Mouse (Mus musculus) olfactory bulb, adult 2 months (tissue): ENCODE data around the gene Cep57.

Experiments used
- CTCF ChIP-seq: fragments of 200-500 bp; IDR thresholded peaks from 2 replicates; pipeline ENCODE4 v1.5.1; 2012; ENCODE audit warnings: low read depth, mild to moderate bottlenecking, low read length, moderate library complexity; ENCODE audit not compliant: insufficient read depth
- POLR2A ChIP-seq: fragments of 200-500 bp; IDR thresholded peaks from 2 replicates; pipeline ENCODE4 v1.6.1; 2012; ENCODE audit warnings: mild to moderate bottlenecking, low read depth, low read length, moderate library complexity; ENCODE audit not compliant: insufficient read depth

DNA sequence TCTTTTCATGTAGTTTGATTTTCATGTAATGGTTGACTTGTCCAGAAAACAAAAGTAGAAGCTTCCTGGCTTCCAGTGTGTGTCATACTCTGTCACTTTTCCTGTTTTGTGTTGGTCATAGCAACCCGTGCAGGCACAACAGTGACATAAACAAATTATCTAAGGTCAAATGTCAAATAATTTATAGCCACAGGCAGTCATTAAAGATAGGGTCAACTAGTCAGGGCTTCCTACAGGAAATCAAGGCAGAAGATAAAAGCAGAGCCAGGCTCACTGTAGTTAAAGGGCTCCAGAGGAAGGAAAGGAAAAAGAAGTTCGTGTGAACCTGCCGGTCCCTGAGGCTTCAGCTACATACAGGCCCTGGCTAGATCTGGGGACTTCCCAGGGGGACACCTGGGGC is 27.0 kb upstream of the Cep57 start:
- TF ChIP-seq CTCF (no peak), POLR2A (no peak)
